Mouse (Mus musculus) fibroblast of lung, adult 2 months (primary cell): ENCODE data around the gene Arpc3.

ENCODE experiments used
- DNase-seq: peaks from one replicate; pipeline ENCODE4 v3.0.0-alpha.2; 2011; ENCODE audit warnings: low read depth

The Arpc3 gene

GRCm38 (mm10) chr5:122391786-122392180 lies at the start of gene Arpc3:
TSS of gene Arpc3 (plus strand) at chr5:122391878.
- DNase-seq, result peak; percentile 77

DNA sequence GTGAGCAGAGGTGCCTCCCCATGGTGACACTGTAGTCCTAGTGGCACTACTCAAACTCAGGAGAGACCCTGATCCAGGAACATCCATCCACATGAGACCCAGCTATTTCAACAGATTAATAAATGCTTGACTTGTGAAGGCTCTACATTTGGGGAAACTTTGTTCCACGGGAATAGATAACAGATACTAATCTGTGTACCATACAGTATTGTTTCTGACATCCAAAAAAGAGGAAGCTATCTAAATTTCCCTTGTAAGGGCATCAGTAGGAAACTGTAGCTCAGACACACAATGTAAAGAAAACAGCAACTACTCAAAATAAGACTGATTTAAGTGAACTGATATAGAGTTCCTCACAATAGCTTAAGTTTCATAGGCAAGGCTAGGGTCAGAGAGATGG lies 48.8 kb upstream of the Arpc3 start:
- DNase-seq, result no peak

DNA sequence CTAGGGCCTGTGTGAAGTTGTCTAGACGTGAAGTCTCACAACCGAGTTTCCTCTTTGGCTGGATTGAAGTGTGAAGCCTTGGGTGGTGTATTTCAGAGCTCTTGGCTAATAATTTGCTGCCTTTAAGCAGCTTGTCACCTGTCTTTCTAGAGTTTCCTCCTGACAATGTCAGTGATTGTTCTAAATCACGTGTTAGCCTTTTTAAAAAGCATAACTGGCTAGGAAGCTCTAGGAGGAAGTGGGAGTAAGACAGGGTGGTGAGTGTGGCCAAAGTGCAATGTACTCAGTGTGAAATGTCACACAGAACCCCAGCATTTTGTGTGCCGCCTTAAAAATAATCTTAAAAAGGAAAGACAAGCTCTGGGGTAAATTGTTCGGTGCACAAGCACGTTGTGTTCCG lies 47.9 kb upstream of the Arpc3 start:
- DNase-seq, result no peak

- no peak for DNase-seq
Measured at GRCm38 (mm10) chr5:122344260-122344659, 47.4 kb upstream of the Arpc3 start.

DNA sequence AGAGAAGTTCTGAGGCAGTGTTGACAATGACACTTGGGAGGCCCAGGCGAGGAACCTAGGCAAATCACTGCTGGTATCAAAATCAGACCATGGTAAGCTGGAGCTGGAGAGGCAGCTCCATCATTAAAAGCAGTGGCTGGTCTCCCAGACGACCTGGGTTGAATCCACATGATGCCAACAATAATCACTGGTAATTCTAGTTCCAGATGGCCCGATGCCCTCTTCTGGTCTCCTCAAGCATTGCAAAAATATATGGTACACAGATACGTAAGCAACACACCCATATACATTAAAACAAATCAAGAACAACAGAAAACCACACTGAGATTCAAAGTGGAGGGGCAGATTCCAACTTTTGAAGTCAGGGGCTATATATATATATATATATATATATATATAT lies 45.9 kb upstream of the Arpc3 start:
- no peak for DNase-seq

DNA sequence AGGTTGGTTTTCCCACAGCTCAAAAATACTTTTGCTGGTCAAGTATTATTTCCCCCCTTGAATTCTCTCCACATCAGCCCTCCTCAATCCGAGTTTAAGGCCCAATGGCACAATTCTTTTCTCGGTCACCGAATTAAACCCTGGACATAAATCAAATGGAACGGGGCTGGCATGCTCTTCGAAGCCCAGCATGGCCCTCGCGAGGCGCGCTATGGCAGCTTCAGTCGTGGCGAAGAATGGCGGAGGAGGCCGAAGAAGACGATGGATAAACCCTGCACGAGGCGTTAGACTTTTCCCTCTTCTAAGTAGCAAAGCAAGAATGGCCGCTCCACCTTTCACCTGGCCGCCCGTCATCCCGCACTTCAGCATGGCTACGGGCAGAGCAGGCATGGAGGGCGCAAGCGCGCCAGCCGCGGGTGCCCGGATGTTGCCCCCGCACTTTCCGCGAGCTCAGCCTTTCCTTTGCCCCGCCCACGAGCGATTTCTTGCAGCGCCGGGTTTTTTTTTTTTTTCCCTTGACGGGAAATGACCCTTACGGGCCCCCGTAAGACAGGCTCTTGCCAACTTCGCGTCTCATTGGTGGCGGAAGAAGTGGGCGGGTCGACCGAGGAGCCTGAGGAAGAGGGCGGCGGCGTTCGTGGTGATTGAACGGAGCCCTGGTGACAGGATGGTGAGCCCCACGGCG lies 37.7 kb upstream of the Arpc3 start, which contains the start of the genes Rad9b and Vps29:
Rad9b (minus strand) TSS at position 427 of the 685 bp plus-strand sequence.
Vps29 (plus strand) TSS at position 563 of the 685 bp plus-strand sequence.
- peak; percentile 97 for DNase-seq

DNA sequence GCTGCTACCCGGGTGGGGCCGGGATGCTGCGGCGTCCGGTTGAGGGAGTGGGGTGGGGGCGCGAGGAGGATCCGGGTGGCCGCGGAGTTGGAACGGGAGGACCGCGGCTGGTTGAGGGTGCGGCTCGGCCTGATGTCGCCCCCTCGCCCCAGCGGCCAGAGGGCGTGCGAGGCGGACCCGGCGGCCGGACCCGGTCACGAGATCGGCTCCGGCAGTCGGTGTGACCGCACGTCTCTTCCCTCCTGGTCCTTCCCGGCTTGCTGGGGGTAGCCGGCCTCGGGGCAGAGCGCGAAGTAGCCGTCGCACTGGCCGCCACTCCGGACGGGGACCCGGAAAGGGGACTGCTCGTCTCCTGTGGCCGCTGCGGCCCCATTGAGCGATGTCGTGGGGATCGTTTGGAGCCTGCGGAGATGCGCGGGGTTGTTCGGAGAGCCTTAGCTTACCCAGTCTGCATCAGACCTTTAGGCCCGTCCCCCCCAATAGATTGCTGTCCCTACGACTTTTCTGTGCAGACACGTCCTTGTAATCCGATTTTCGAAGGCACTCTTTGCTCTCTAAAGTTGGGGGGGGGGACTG lies 37.1 kb upstream of the Arpc3 start:
- DNase-seq, result no peak

DNA sequence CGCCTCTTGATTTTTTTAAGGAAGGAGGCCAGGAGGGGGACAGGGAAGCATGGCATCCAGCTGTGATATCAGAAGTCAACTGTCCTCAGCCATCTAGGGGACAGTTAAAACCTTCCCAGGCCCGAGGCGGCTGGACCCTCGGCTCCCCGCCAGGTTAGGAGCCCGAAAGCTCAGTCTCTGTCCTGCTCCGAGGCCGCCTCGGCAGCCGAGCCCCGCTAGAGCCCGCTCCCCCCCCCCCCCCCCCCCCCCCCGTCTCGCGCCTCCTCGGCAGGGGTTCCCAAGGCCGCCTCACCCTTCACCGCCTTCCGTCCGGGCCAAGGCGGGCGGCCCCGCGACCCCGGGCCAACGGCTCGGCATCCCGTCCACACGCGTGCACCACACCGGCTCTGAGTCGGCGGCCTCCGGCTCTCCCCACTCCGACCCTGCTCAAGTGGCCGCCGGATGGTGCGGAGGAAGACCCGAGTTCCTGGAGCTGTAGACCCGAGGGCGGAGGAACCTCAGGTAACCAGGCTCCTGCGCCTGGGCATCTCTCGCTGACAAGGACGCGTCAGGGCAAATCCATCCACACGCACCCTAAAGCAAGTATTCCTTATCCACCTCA lies 20.0 kb upstream of the Arpc3 start, which contains the start of gene Gpn3:
Gpn3 (plus strand) TSS at position 286 of the 601 bp plus-strand sequence.
- DNase-seq, result no peak

DNA sequence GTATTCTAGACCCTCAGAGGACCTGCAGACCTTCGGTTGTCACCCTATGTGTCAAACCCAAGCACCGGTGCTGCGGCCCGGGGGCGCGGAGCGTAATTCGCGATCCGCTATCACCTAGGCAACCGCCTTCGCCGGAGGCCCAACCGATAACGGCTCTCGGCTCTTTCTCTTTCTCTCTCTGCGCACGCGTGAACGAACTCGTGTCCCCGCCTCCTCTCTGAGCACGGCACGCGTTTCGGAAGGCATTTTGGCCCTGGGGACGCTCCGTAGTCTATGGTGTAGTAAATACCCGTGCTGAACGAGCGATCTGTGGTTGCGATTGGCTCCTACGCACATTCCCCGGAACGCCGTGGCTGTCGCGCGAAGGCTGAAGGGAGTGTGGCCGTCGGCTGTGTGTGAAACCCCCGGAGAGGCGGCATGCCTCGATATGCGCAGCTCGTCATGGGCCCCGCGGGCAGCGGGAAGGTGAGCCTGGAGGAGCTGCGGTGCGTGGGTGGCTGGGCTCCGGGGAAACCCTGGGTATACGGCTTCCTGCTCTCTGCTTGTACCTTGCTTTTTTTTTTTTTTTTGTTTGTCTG lies 19.4 kb upstream of the Arpc3 start, which contains the start of gene Fam216a:
Fam216a (minus strand) TSS at position 173 of the 578 bp plus-strand sequence.
- DNase-seq, result peak; percentile 98

GRCm38 (mm10) chr5:122372878-122373277 lies 18.8 kb upstream of the Arpc3 start:
- DNase-seq, result no peak

- no peak for DNase-seq
Measured at GRCm38 (mm10) chr5:122377101-122377833, 14.4 kb upstream of the Arpc3 start.

DNA sequence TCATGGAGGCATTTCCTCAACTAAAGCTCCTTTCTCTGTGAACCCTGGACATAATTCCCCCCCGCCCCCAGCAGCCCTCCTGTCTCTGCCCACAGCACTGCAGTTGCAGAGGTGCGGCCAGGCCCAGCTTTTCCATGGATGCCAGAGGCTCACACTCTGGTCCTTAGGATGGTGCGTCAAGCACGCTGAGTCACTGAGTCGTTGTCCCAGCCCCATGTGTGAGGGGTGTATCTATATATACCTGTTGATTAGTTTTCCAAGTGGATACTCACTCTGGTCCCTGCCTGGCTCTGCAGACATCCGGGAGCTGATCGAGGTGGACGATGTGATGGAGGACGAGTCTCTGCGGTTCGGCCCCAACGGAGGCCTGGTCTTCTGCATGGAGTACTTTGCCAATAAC lies 13.5 kb upstream of the Arpc3 start:
- no peak for DNase-seq

DNA sequence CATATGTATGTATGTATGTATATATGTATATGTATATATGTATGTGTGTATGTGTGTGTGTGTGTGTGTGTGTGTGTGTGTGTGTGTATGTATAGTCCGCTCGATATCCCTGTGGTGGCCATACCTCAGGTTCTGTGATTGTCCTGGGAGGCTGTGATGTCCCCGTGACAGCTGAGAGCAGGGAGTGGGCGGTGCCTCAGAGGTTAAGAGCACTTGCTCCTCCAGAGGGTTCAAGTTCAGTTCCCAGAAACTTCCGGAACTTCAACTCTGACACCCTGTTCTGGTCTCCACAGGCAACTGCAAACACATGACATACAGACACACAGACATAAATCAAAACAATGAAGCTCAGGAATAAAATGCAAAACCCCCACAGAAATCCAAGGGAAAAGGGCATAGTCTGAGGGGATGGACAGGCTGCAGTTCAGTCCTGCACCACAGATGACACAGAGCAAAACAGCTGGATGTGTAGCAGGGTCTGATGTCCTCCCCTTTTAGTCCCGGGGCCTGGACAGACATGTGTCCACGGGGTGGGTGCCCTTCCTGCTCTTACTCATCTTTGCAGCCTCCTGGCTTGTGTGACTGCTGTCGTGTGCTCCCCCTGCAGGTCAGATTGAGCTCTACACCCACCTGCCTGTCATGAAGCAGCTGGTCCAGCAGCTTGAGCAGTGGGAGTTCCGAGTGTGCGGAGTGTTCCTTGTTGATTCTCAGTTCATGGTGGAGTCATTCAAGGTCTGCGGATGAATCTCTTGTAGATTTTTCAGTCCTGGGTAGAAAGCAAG lies 12.1 kb upstream of the Arpc3 start:
- DNase-seq, result peak; percentile 46

- no peak for DNase-seq
Measured at GRCm38 (mm10) chr5:122390006-122390405, 1.7 kb upstream of the Arpc3 start.

DNA sequence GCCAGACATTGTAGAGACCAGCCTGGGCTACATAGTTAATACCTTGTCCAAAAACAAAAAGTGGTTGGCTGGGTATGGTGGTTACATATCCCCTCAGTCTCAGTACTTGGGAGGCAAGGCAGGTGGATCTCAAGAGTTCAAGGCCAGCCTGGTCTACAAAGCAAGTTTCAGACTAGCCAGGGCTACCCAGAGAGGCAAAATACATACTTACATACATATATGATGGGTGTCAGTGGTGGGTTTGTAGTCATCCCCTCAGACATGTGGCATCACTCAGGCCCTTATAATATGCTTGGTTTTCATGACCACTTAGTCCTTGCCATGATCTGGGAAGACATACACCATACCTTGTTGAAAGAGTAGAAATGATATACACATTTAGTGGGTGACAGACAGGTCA lies 1.0 kb upstream of the Arpc3 start:
- no peak for DNase-seq

DNA sequence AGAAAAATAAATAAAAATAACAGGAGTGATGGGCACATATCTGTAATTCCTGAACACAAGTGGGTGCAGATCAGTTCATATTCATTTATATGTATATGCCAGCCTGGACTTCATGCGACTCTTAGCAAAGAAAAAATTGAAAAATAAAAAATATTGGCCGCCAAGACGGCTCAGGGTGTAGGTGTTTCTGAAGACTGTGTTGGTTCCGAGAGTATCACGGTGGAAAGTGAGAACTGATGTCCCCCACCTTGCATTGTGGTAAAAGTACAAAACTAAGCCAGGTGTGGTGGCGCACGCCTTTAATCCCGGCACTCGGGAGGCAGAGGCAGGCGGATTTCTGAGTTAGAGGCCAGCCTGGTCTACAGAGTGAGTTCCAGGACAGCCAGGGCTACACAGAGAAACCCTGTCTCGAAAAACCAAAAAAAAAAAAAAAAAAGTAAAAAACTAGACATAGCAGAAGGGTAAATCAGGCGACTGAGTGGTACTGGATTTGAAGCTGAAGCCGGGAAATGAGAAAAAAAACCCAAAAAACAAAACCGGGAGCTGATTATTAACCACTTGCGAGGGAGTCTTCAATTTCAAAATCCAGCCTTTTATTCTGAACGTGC lies 396 bp upstream of the Arpc3 start:
- no peak for DNase-seq

- no peak for DNase-seq
Measured at GRCm38 (mm10) chr5:122392227-122393004, 738 bp downstream of the Arpc3 start.

- peak; percentile 34 for DNase-seq
Measured at GRCm38 (mm10) chr5:122393887-122394286, 2.2 kb downstream of the Arpc3 start.

DNA sequence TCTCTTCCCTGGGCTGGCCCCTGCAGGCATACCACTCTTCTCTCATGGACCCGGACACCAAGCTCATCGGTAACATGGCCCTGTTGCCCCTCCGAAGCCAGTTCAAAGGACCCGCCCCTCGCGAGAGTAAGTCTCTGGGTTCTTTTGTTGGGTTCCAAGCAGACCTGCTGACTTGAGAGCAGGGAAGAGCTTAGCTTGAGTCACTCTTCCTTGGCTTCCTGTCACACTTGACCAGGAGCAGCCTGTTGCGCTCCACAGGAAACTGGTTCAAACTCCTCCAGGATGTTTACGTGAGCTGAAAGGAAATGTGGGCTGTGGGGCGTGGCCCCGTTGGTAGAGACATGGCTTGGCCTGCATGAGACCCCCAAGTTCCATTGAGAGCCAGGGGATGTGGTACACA lies 5.1 kb downstream of the Arpc3 start:
- no peak for DNase-seq

GRCm38 (mm10) chr5:122397495-122397894 lies 5.8 kb downstream of the Arpc3 start:
- DNase-seq, result no peak
